In the genomic region with DNA sequence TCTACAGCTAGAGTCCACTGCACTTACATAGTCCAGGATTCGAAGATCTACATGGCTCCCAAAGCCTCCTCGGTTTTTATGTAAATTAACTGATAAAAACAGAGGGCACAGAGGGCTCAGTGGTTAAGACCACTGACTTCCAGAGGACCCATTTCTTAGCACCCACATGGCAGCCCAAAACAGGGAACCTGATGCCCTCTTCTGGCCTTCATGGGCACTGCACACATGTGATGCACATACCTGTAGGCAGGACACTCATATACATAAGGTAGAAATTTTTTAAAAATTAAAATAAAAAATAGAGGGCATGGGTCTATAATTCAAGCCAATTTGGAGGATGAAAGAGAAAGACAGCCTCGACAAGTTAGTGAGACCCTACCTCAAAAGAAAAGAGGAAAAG, we compare ENCODE assay signal across 24 mouse cellular contexts. TPM values are rescaled to one million over a fixed set of nuclear protein-coding genes. Genes with fewer than 3 reads are reported as not detected.
DNase-seq lines count a peak whose midpoint lies in the region; ATAC-seq and TF ChIP-seq lines count a peak whose summit lies in the region.
"Had no signal": no experiment of that assay in that cellular context is flagged by ENCODE, and none has a peak within 500 bp of the region (broad histone marks: within the 10 kb centered on the region; RNA-seq: fewer than 3 reads in every experiment).

No protein-coding gene starts in this region.

- no peaks in the 10 kb centered on the region for H3K27me3 ChIP-seq in kidney, postnatal 0 days (ENCODE audit: insufficient read depth, low read length)
- H3K27me3 ChIP-seq in testis, adult 2 months (ENCODE audit: control insufficient read depth, insufficient read depth, low read length): no peaks in the 10 kb centered on the region
- H3K27me3 ChIP-seq: embryonic facial prominence, embryonic 13.5 days; forebrain, embryonic 12.5 days; heart, embryonic 15.5 days; hindbrain, embryonic 13.5 days had no signal

- H3K36me3 ChIP-seq in kidney, postnatal 0 days (ENCODE audit: insufficient read depth, low read length): no peaks in the 10 kb centered on the region
- H3K36me3 ChIP-seq in testis, adult 2 months (ENCODE audit: control insufficient read depth, insufficient read depth, low read length): no peaks in the 10 kb centered on the region
- H3K36me3 ChIP-seq: forebrain, embryonic 12.5 days; heart, embryonic 10.5 days; hindbrain, embryonic 13.5 days had no signal

- no peaks in the 10 kb centered on the region for H3K9me3 ChIP-seq in kidney, postnatal 0 days (replicated peaks; ENCODE audit: low read length)
- H3K9me3 ChIP-seq: embryonic facial prominence, embryonic 13.5 days; forebrain, embryonic 12.5 days; heart, embryonic 10.5 days; heart, embryonic 15.5 days; hindbrain, embryonic 13.5 days had no signal

- TF ChIP-seq POLR2A in testis, adult 2 months (IDR thresholded peaks at IDR 0.05; ENCODE audit: control insufficient read depth, low read depth, low read length): no peak

- no peaks in the 10 kb centered on the region for H3K4me1 ChIP-seq in kidney, postnatal 0 days (replicated peaks; ENCODE audit: insufficient read depth, low read length)
- no peaks in the 10 kb centered on the region for H3K4me1 ChIP-seq in testis, adult 2 months (ENCODE audit: control insufficient read depth, insufficient read depth, low read length)
- H3K4me1 ChIP-seq: embryonic facial prominence, embryonic 13.5 days had no signal

- no peak overlapping the region for H3K9ac ChIP-seq in kidney, postnatal 0 days (ENCODE audit: low read depth, low read length)
- H3K9ac ChIP-seq: embryonic facial prominence, embryonic 13.5 days; forebrain, embryonic 12.5 days; heart, embryonic 15.5 days; hindbrain, embryonic 13.5 days had no signal

- no peak overlapping the region for H3K4me3 ChIP-seq in gastrocnemius, adult 2 months
- no peak overlapping the region for H3K4me3 ChIP-seq in kidney, postnatal 0 days (replicated peaks; ENCODE audit: low read depth, low read length)
- no peak overlapping the region for H3K4me3 ChIP-seq in testis, adult 2 months (ENCODE audit: control insufficient read depth, low read depth, low read length)
- H3K4me3 ChIP-seq: embryonic facial prominence, embryonic 13.5 days; forebrain, embryonic 12.5 days; heart, embryonic 10.5 days; heart, embryonic 15.5 days; hindbrain, embryonic 13.5 days had no signal

- WGBS in kidney, postnatal 0 days: 95% methylated on average over 3 of the region's 3 CpGs

- intact Hi-C loops in gastrocnemius, adult 2 months (cut with DNase I): no loop called here

- TF ChIP-seq CTCF in gastrocnemius, adult 2 months (IDR thresholded peaks at IDR 0.05): peak; percentile 7; the same call in 1 of the 2 replicates
- peak; percentile 9; the same call in 1 of the 2 replicates for TF ChIP-seq CTCF in kidney, postnatal 0 days (IDR thresholded peaks at IDR 0.05; ENCODE audit: low read depth)
- TF ChIP-seq CTCF in testis, adult 2 months (IDR thresholded peaks at IDR 0.05; ENCODE audit: control insufficient read depth, insufficient read depth, insufficient replicate concordance, low read depth, low read length): peak; percentile 18; the same call in 1 of the 2 replicates

- no peak for ATAC-seq in kidney, postnatal 0 days (replicated peaks; ENCODE audit: low FRiP score, low read depth)
- ATAC-seq: activated CD4-positive, CD25-positive, alpha-beta regulatory T cell, adult 4 months; CD4-positive, CD25-positive, alpha-beta regulatory T cell, adult 4 months; forebrain, embryonic 16.5 days; hindbrain, postnatal 0 days had no signal

- H3K27ac ChIP-seq in gastrocnemius, adult 2 months: no peak overlapping the region
- H3K27ac ChIP-seq in kidney, postnatal 0 days: no peak overlapping the region
- no peak overlapping the region for H3K27ac ChIP-seq in testis, adult 2 months (ENCODE audit: control insufficient read depth, insufficient read depth, low read depth, low read length)
- H3K27ac ChIP-seq: embryonic facial prominence, embryonic 13.5 days; forebrain, embryonic 12.5 days; heart, embryonic 10.5 days; heart, embryonic 15.5 days; hindbrain, embryonic 13.5 days; hindbrain, postnatal 0 days had no signal

- no peak for DNase-seq in gastrocnemius, adult 2 months
- DNase-seq in gastrocnemius, adult 8-10 months (ENCODE audit: low spot score in 2 of 2): no peak
- DNase-seq in kidney, postnatal 0 days (ENCODE audit: low spot score): no peak
- no peak for DNase-seq in kidney, postnatal 10 days
- no peak for DNase-seq in testis, postnatal 14 days (ENCODE audit: low spot score)
- DNase-seq in Muller cell, postnatal 12 days (ENCODE audit: inconsistent ontology term): no peak
- no peak for DNase-seq in thymus, postnatal 4 days
- DNase-seq: adrenal gland, postnatal 25 days; cerebellum, adult 18-20 months; cerebellum, adult 9-11 months; cerebellum, postnatal 36 days; gastrocnemius, postnatal 36 days; heart, adult 11 months; heart, postnatal 14 days had no signal

- H3K4me2 ChIP-seq in kidney, postnatal 0 days (ENCODE audit: low read length): no peak overlapping the region
- H3K4me2 ChIP-seq: embryonic facial prominence, embryonic 13.5 days; forebrain, embryonic 12.5 days; heart, embryonic 15.5 days; hindbrain, embryonic 13.5 days had no signal

RNA-seq across cellular contexts. Expression of gene Papss2, which starts 48.1 kb away (rescaled TPM):
- 1 to 10 TPM; 4.8 to 5.1 TPM for total RNA-seq in gastrocnemius, adult 2 months (2021)
- 1 to 10 TPM; 2.3 to 5.7 (median 3.4) TPM for total RNA-seq in gastrocnemius, adult 8-10 months (2022)
- 27.1 and 28.3 TPM in 2 replicates for polyA plus RNA-seq in kidney, postnatal 0 days (2015; fragmentation: Nextera tagmentation; extraction: Ambion mirVana)
- polyA plus RNA-seq in testis, adult 2 months (2012; rRNA removed): 1.6 and 1.7 TPM in 2 replicates
